In genomic region chr6:113406683-113407082, GRCm38 (mm10) we compare ENCODE assay signal across 13 mouse cellular contexts. TPM values are rescaled to one million over a fixed set of nuclear protein-coding genes. Genes with fewer than 3 reads are reported as not detected.
DNase-seq lines count a peak whose midpoint lies in the region; TF ChIP-seq lines count a peak whose summit lies in the region.
"Had no signal": no experiment of that assay in that cellular context is flagged by ENCODE, and none has a peak within 500 bp of the region (broad histone marks: within the 10 kb centered on the region; RNA-seq: fewer than 3 reads in every experiment).

No protein-coding gene starts in this region.

- peak; percentile 37 for DNase-seq in kidney, adult 9 months
- DNase-seq in kidney, postnatal 10 days = no peak
- DNase-seq in thymus, postnatal 25 days = peak; percentile 20
- DNase-seq in thymus, postnatal 0 days (ENCODE audit: low spot score) = no peak
- no peak for DNase-seq in brain, embryonic 14.5 days (ENCODE audit: low read depth)
- no peak for DNase-seq in urinary bladder, postnatal 14 days (ENCODE audit: low spot score)
- no peak for DNase-seq in adrenal gland, adult 2 months
- DNase-seq: cerebellum, adult 11-12 months; lung, adult 2 months; right cerebral cortex, adult 18-20 months had no signal

- peak; percentile 33; the same call in 1 of the 2 replicates for TF ChIP-seq CTCF in brain, embryonic 14.5 days (IDR thresholded peaks at IDR 0.05; ENCODE audit: borderline replicate concordance, extremely low read depth, insufficient read depth, insufficient read length)

- TF ChIP-seq POLR2A in brain, embryonic 14.5 days (IDR thresholded peaks at IDR 0.05; ENCODE audit: borderline replicate concordance, extremely low read depth, insufficient read depth, insufficient read length, poor library complexity, severe bottlenecking) = no peak

RNA-seq across cellular contexts. Expression of gene Rpusd3, which starts 12.5 kb away (rescaled TPM):
- 25.3 and 26.7 TPM in 2 replicates for polyA plus RNA-seq in thymus, postnatal 0 days (2015; fragmentation: Nextera tagmentation; extraction: Ambion mirVana)
- polyA plus RNA-seq in brain, embryonic 14.5 days (2012; rRNA removed) = 27.6 and 50.7 TPM in 2 replicates
- 1 to 10 TPM; 9.1 to 9.2 TPM for total RNA-seq in adrenal gland, adult 2 months (2021)
- polyA plus RNA-seq in adrenal gland, adult 2 months (2012; rRNA removed) = 65.5 and 102 TPM in 2 replicates

RNA-seq across cellular contexts. Expression of gene Ttll3, which starts 17.6 kb away (rescaled TPM):
- polyA plus RNA-seq in thymus, postnatal 0 days (2015; fragmentation: Nextera tagmentation; extraction: Ambion mirVana) = 4.6 and 7.2 TPM in 2 replicates
- polyA plus RNA-seq in brain, embryonic 14.5 days (2012; rRNA removed) = 23.1 and 25.5 TPM in 2 replicates
- total RNA-seq in adrenal gland, adult 2 months (2021) = 1 to 10 TPM; 2.1 to 3.5 TPM
- 5.8 and 7.0 TPM in 2 replicates for polyA plus RNA-seq in adrenal gland, adult 2 months (2012; rRNA removed)

RNA-seq across cellular contexts. Expression of gene Arpc4, which starts 28.8 kb away (rescaled TPM):
- polyA plus RNA-seq in thymus, postnatal 0 days (2015; fragmentation: Nextera tagmentation; extraction: Ambion mirVana) = 528 and 562 TPM in 2 replicates
- polyA plus RNA-seq in brain, embryonic 14.5 days (2012; rRNA removed) = 117 and 127 TPM in 2 replicates
- total RNA-seq in adrenal gland, adult 2 months (2021) = 100 to 1,000 TPM; 175 to 211 TPM
- polyA plus RNA-seq in adrenal gland, adult 2 months (2012; rRNA removed) = 61.0 and 62.3 TPM in 2 replicates

RNA-seq across cellular contexts. Expression of gene Cidec, which starts 28.9 kb away (rescaled TPM):
- polyA plus RNA-seq in thymus, postnatal 0 days (2015; fragmentation: Nextera tagmentation; extraction: Ambion mirVana) = 0.37 and 1.5 TPM in 2 replicates
- polyA plus RNA-seq in brain, embryonic 14.5 days (2012; rRNA removed) = 0.07 and 0.16 TPM in 2 replicates
- 100 to 1,000 TPM; 354 to 980 TPM for total RNA-seq in adrenal gland, adult 2 months (2021)
- 514 and 896 TPM in 2 replicates for polyA plus RNA-seq in adrenal gland, adult 2 months (2012; rRNA removed)
- total RNA-seq: hematopoietic stem cell, adult 5-6 weeks; layer of hippocampus, postnatal 25 days; monocyte, adult 5-6 weeks had no signal

RNA-seq across cellular contexts. Expression of gene Tada3, which starts 29.0 kb away (rescaled TPM):
- 37.5 and 39.5 TPM in 2 replicates for polyA plus RNA-seq in thymus, postnatal 0 days (2015; fragmentation: Nextera tagmentation; extraction: Ambion mirVana)
- polyA plus RNA-seq in brain, embryonic 14.5 days (2012; rRNA removed) = 67.8 and 70.8 TPM in 2 replicates
- total RNA-seq in adrenal gland, adult 2 months (2021) = 10 to 100 TPM; 35.1 to 47.0 TPM
- polyA plus RNA-seq in adrenal gland, adult 2 months (2012; rRNA removed) = 32.4 and 34.5 TPM in 2 replicates

Comparison
In these comparisons a context has a peak if more than half of its experiments do, and no peak if none do; other contexts are left out.
1. DNase-seq: peak in kidney, adult 9 months (single experiment) and thymus, postnatal 25 days (single experiment); none in kidney, postnatal 10 days (single experiment), thymus, postnatal 0 days (single experiment), brain, embryonic 14.5 days (single experiment), urinary bladder, postnatal 14 days (single experiment) and adrenal gland, adult 2 months (single experiment).